Mouse (Mus musculus): ENCODE measurements around the gene Supt6. TPM values are rescaled to one million over a fixed set of nuclear protein-coding genes. Genes with fewer than 3 reads are reported as not detected.
A peak's percentile ranks its signal among the peaks of the same experiment; 100 is the strongest.
"Not testable (repeated sequence)": the region's sequence is repeated elsewhere in the genome, so short reads cannot be mapped to it uniquely, and the experiment has no call there.

Gene Supt6
- total RNA-seq, 1 experiment from 2014 or later, result 51.3 TPM

DNA sequence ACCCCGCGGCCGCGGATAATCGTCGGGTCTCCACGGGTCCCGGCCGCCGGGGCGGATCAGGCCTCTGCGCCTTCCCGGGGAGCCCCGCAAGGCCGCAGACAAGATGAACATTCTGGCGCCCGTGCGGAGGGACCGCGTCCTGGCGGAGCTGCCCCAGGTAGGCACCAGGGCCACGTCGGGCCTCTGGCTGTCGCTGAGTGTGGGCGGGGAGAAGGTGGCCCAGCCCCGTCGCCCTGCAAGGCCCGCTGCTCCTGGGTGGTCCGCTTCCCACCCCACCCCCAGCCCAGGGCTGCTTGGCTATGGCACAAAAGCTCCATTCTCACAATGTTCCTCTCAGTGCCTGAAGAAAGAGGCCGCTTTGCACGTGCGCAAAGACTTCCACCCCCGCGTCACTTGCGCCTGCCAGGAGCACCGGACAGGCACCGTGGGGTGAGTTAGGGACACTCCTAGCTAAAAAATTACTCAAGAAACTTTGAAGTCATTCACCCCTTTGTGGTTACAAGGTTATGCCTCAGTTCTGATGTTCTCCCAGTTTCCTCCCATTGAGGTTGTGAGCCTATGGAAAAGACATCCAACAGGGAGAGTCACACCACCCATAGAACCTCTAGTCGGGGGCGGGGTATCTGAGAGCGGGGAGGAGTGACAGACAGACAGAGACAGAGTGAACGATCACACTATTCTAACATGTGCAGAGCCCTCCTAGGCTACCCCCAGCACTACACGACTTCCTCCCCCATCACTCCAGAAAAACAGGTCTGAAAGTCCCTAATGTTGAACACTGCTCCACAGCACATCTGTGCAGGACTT lies 56.4 kb downstream of the Supt6 start:
- ATAC-seq (replicated peaks in 1 of 2; ENCODE audit: insufficient read depth in 1 of 2, low FRiP score in 2 of 2, low TSS enrichment in 1 of 2, low read depth in 1 of 2, poor library complexity in 2 of 2, severe bottlenecking in 2 of 2), result peak in 1 of 2 experiments; percentile 27; a peak in 1 of 4 replicates

- ATAC-seq (replicated peaks in 1 of 2; ENCODE audit: insufficient read depth in 1 of 2, low FRiP score in 2 of 2, low TSS enrichment in 1 of 2, low read depth in 1 of 2, poor library complexity in 2 of 2, severe bottlenecking in 2 of 2), result peak; percentile 28 to 35; a peak in 2 of 4 replicates
Observed at GRCm38 (mm10) chr11:78188331-78189233, 57.2 kb downstream of the Supt6 start, which contains the start of gene Rab34. Gene Rab34 (plus strand): TSS chr11:78188430.

- ATAC-seq (replicated peaks in 1 of 2; ENCODE audit: insufficient read depth in 1 of 2, low FRiP score in 2 of 2, low TSS enrichment in 1 of 2, low read depth in 1 of 2, poor library complexity in 2 of 2, severe bottlenecking in 2 of 2), result not testable (repeated sequence)
Observed at GRCm38 (mm10) chr11:78184702-78185101, 61.1 kb downstream of the Supt6 start.

DNA sequence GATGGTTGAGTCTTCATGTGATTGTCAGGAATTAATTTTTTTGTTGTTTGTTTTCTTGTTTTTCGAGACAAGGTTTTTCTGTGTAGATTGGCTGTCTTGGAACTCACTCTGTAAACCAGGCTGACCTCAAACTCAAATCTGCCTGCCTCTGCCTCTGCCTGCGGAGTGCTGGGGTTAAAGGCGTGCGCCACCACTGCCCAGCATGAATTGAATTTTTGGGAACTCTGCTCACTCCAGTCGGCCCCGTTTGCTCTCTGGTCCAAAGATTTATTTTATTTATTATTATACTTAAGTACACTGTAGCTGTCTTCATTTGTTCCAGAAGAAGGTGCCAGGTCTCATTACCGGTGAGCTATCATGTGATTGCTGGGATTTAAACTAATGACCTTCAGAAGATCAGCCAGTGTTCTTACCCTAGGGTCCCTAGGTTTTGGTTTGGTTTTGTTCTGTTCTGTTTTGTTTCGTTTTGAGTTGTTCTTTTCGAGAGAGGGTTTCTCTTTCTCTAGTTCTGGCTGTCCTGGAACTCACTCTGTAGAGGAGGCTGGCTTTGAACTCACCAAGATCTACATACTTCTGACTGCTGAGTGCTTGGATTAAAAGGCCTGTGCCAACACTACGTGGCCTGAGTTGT lies 61.8 kb downstream of the Supt6 start:
- no peak for ATAC-seq (replicated peaks in 1 of 2; ENCODE audit: insufficient read depth in 1 of 2, low FRiP score in 2 of 2, low TSS enrichment in 1 of 2, low read depth in 1 of 2, poor library complexity in 2 of 2, severe bottlenecking in 2 of 2)

GRCm38 (mm10) chr11:78182961-78183844 lies 62.6 kb downstream of the Supt6 start, which contains the start of gene Rpl23a:
Gene Rpl23a (minus strand): TSS chr11:78183584.
- peak; percentile 84 to 86 for ATAC-seq (replicated peaks in 1 of 2; ENCODE audit: insufficient read depth in 1 of 2, low FRiP score in 2 of 2, low TSS enrichment in 1 of 2, low read depth in 1 of 2, poor library complexity in 2 of 2, severe bottlenecking in 2 of 2)

GRCm38 (mm10) chr11:78182450-78182849 lies 63.3 kb downstream of the Supt6 start:
- ATAC-seq (replicated peaks in 1 of 2; ENCODE audit: insufficient read depth in 1 of 2, low FRiP score in 2 of 2, low TSS enrichment in 1 of 2, low read depth in 1 of 2, poor library complexity in 2 of 2, severe bottlenecking in 2 of 2), result no peak

GRCm38 (mm10) chr11:78181830-78182357 lies 63.9 kb downstream of the Supt6 start:
- ATAC-seq (replicated peaks in 1 of 2; ENCODE audit: insufficient read depth in 1 of 2, low FRiP score in 2 of 2, low TSS enrichment in 1 of 2, low read depth in 1 of 2, poor library complexity in 2 of 2, severe bottlenecking in 2 of 2), result no peak

GRCm38 (mm10) chr11:78180081-78180761 lies 65.6 kb downstream of the Supt6 start:
- ATAC-seq (replicated peaks in 1 of 2; ENCODE audit: insufficient read depth in 1 of 2, low FRiP score in 2 of 2, low TSS enrichment in 1 of 2, low read depth in 1 of 2, poor library complexity in 2 of 2, severe bottlenecking in 2 of 2), result no peak

- ATAC-seq (replicated peaks in 1 of 2; ENCODE audit: insufficient read depth in 1 of 2, low FRiP score in 2 of 2, low TSS enrichment in 1 of 2, low read depth in 1 of 2, poor library complexity in 2 of 2, severe bottlenecking in 2 of 2), result no peak
Observed at GRCm38 (mm10) chr11:78179438-78179999, 66.3 kb downstream of the Supt6 start.

DNA sequence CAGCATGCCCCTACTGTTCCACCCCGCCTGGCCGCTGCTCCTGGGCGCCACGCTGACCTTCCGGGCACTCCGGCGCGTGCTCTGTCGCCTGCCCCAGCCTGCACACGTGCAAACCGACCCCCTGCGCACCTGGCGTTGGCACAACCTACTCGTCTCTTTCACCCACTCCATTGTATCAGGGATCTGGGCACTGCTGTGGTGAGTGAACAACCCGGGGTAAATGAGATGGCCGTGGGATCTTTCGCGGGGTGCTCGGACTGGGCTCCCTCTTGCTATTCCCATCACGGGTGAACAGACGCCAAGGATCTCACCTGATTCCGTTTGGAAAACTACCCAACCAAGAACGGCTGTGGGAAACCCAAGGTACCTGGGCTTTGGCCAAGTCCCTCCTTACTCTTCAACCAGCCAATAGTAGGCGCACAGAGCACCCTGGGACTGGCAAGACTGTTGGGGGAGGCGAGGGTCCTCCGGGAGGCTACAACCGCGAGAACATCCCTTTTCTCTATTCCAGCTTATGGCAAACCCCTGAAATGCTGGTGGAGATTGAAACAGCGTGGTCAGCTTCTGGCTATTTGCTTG lies 66.8 kb downstream of the Supt6 start:
- ATAC-seq (replicated peaks in 1 of 2; ENCODE audit: insufficient read depth in 1 of 2, low FRiP score in 2 of 2, low TSS enrichment in 1 of 2, low read depth in 1 of 2, poor library complexity in 2 of 2, severe bottlenecking in 2 of 2), result no peak

DNA sequence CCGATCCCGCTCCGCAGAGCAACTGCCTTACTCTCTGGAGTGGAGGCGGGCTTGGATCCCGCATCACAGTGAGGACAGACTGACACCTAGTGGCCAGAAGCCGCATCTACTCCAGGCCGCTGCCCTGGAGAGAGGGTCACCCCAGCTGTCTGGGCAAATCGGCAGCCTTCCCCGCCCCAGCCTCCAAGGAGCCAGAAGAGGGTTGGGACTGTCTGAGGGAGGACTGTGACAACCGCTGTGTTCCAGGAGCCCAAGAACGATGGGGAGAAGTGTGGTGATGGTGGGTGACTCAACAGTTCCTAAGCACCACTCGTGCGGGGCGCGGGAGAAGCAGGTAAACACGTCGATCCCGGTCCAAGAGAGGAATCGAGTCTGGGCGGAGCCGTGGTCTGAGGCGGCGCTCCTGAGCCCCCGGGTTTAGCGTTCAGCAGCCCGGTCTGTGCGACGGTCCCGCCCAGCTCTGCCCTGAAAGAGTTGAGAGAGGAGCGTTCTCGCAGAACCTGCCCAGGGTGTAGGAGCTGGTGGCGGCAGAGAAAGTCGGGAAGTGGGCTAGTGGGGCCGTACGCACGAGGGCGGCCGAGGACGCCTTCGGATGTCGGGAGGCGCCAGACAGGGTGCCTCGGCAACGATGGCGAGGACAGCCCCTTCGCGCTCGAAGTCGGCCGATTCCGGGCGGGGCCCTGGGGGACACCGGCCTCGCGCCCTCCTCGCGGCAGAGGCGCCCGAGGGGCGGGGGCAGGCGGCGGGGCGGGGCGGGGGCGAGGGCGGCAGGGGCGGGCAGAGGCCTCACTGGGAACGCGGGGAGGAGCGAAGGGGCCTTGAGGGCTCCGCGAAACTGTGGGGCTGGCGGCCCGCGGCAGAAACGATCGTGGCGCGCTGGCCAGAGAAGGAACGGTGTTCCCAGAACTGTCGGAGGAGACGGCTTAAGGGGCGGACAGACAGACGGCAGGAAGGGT lies 67.6 kb downstream of the Supt6 start:
- peak; percentile 69 to 70 for ATAC-seq (replicated peaks in 1 of 2; ENCODE audit: insufficient read depth in 1 of 2, low FRiP score in 2 of 2, low TSS enrichment in 1 of 2, low read depth in 1 of 2, poor library complexity in 2 of 2, severe bottlenecking in 2 of 2)

- ATAC-seq (replicated peaks in 1 of 2; ENCODE audit: insufficient read depth in 1 of 2, low FRiP score in 2 of 2, low TSS enrichment in 1 of 2, low read depth in 1 of 2, poor library complexity in 2 of 2, severe bottlenecking in 2 of 2), result peak; percentile 7 to 15; a peak in 2 of 4 replicates
Observed at GRCm38 (mm10) chr11:78177437-78177836, 68.3 kb downstream of the Supt6 start.

- no peak for ATAC-seq (replicated peaks in 1 of 2; ENCODE audit: insufficient read depth in 1 of 2, low FRiP score in 2 of 2, low TSS enrichment in 1 of 2, low read depth in 1 of 2, poor library complexity in 2 of 2, severe bottlenecking in 2 of 2)
Observed at GRCm38 (mm10) chr11:78176905-78177331, 68.9 kb downstream of the Supt6 start.

DNA sequence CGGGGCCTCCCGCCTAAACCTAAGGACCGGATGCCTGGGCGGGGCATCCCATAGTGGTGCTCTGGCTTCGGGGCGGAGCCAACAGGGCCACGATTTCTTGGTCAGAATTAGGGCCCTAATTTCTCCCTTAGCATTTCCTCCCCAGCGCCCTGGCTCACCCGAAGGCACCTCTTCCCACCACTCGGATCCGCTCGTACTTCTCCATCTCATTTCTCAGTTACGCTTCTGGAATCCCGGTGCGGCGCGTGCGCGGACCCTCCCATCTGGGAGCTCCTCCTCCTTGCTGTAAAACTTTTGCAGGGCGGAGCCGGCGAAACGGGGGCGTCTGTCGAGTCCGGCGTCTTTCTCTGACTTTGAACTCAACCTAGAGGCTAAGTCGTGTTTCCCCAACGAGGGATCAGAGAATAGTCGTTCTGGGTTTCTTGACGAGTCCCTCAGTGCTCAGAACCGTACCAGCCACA lies 69.4 kb downstream of the Supt6 start, which contains the start of the genes Nek8 and Tlcd1:
Nek8 (minus strand) TSS at position 274 of the 461 bp plus-strand sequence.
Tlcd1 (plus strand) TSS at position 310 of the 461 bp plus-strand sequence.
- ATAC-seq (replicated peaks in 1 of 2; ENCODE audit: insufficient read depth in 1 of 2, low FRiP score in 2 of 2, low TSS enrichment in 1 of 2, low read depth in 1 of 2, poor library complexity in 2 of 2, severe bottlenecking in 2 of 2), result peak; percentile 67 to 69

Data from hematopoietic stem cell, adult 5-6 weeks (primary cell).